Mouse (Mus musculus) T-helper 17 cell (primary cell): ENCODE results near the gene Sik1.

ENCODE experiments used
- in situ Hi-C, 2 experiments: fragments of 300-600 bp; cut with MboI, MseI; formaldehyde crosslinking; loops; 1 replicate in 1 of 2; 2 replicates in 1 of 2; pipeline ENCODE4 v1.15.1; 2025; ENCODE audit warnings: high pct_unique_total_duplicates in 2 of 2

The Sik1 gene

GRCm38 (mm10) chr17:31808082-31808875 lies 47.3 kb downstream of the Sik1 start:
- in situ Hi-C loops, result no loop called here

GRCm38 (mm10) chr17:31806496-31806895 lies 49.1 kb downstream of the Sik1 start:
- in situ Hi-C loops, result no loop called here

DNA sequence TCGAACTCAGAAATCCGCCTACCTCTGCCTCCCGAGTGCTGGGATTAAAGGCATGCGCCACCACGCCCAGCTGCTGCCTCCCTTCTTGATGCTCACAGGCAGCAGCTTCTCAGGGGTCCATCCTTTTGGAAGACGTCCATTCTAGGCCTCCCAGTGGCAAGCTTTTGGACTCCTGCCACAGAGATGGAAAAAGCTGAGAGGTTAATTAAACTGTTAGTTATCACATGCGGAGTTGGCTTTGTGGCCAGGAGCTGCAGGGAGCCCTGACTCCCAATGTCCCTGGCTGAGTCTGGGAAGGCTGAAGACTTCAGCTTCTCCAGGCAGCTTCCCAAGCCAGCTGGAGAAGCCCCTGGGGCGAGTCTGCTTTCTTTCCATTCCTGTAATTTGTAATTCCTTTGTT lies 49.6 kb downstream of the Sik1 start:
- in situ Hi-C loops, result no loop called here

- in situ Hi-C loops, result no loop called here
Observed at GRCm38 (mm10) chr17:31805585-31805984, 50.0 kb downstream of the Sik1 start.

DNA sequence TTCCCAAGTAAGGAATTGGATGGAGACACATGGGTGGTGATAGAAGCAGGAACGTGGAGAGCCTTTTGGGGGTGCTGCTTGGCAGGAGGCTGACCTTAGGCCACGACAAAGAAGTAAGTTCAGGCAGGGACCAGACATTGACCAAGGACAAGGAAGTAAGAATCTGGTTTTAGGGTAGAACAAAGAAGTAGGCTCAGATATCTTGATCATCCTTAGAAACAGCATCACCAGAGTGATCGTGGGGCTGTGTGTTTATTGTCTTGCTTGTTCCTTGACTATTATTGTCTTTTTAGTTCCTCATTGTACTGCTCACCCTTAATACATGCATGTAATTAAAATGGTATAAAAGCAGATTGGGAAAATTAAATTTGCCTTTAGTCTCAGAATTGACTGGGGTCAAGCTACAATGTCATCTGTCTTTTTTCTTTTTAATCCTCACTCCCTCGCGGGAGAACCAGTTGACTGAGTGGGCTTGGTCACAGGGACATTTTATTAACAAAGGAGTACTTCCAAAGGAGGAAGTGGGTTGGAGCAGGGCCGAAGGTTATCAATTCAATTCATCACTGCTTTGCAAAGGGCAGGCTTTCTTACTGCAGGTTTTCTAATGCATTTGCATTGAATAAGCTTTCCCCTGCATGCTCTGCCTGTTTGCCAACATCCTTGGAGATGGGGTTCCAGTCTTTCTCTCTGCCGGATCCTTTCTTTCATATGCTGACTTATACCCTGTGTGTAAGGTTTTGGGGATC lies 53.2 kb downstream of the Sik1 start:
- in situ Hi-C loops, result no loop called here

DNA sequence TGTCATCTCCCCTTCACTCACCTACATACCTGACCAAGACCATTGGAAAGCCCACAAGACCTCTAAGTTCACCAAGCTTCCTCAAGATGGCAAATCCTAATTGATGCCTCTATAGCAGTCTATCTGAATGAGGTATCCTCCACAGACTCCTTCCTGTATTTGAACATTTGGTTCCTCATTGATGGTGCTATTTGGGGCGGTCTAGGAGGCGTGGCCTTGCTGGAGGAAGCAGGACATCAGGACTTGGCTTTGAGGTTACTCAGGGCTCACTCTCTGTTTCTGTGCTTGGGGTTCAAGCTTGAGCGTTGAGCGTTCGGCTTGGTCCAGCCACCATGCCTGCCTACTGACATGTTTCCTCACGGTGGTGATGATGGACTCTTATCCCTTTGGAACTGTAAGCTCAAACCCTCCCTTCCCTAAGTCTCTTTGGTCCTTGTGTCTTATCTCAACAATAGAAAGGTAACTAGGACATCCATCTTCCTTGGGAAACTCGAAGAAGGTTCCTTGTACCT lies 54.7 kb downstream of the Sik1 start:
- in situ Hi-C loops, result no loop called here

GRCm38 (mm10) chr17:31795893-31796292 lies 59.7 kb downstream of the Sik1 start:
- in situ Hi-C loops, result no loop called here
